Mouse (Mus musculus) C2C12 (cell line): ENCODE results near the gene Icmt.

Source experiments
- CTCF ChIP-seq: IDR thresholded peaks from one replicate; pipeline ENCODE4 v1.5.1; 2011; ENCODE audit not compliant: control insufficient read depth, insufficient read depth, insufficient read length
- FOSL1 ChIP-seq: IDR thresholded peaks from one replicate; pipeline ENCODE4 v1.8.0; 2011; ENCODE audit warnings: mild to moderate bottlenecking, low read length; ENCODE audit not compliant: poor library complexity, insufficient read depth, severe bottlenecking
- MYOD1 ChIP-seq: IDR thresholded peaks from one replicate; pipeline ENCODE4 v1.6.1; 2011; ENCODE audit warnings: low read depth; ENCODE audit not compliant: control insufficient read depth, insufficient read length
- MYOG ChIP-seq: IDR thresholded peaks from one replicate; pipeline ENCODE4 v1.6.1; 2011; ENCODE audit not compliant: control insufficient read depth, insufficient read length; ENCODE audit errors: extremely low read depth
- USF1 ChIP-seq: IDR thresholded peaks from one replicate; pipeline ENCODE4 v1.6.1; 2011; ENCODE audit warnings: low read depth, mild to moderate bottlenecking, control low read depth, moderate library complexity

GRCm38 (mm10) chr4:152343296-152343695, 46.3 kb downstream of the Icmt start:
- TF ChIP-seq CTCF (peak; percentile 50), MYOG (no peak), FOSL1 (no peak), USF1 (no peak), MYOD1 (no peak)
